Mouse (Mus musculus) mouse embryonic stem cell (cell line): ENCODE measurements around the gene Ankrd27.

ENCODE experiments used
- in situ Hi-C, 2 experiments: fragments of 300-500 bp; cut with MboI; formaldehyde crosslinking; loops; 1 replicate in 1 of 2; 3 replicates in 1 of 2; pipeline ENCODE4 v1.14.3; 2019 to 2020; ENCODE audit warnings: low sequenced_read_pairs in 2 of 2, low pct_unique_long_range_greater_than_20kb in 1 of 2, mixed read lengths in 1 of 2; ENCODE audit not compliant: unreplicated experiment in 1 of 2

Ankrd27 gene

DNA sequence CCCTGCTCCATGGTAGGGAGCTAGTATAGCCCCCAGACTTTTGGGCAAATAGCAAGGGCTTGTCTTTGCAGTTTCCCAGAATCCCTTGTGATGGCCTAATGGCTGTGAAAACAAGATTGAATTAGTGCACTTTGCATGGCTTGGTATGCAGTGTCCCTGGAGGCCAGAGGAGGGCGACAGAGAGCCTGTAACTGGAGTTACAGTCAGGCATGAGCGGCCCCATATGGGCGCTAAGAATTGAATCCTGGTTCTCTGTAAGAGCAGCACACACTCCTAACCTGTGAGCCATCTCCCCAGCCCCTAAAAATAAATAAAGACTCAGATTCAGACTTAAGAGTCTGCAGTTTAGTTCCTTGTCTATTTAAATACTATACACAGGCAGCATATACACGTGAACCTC, 6.2 kb upstream of the Ankrd27 start:
- in situ Hi-C loops, result no loop called here

DNA sequence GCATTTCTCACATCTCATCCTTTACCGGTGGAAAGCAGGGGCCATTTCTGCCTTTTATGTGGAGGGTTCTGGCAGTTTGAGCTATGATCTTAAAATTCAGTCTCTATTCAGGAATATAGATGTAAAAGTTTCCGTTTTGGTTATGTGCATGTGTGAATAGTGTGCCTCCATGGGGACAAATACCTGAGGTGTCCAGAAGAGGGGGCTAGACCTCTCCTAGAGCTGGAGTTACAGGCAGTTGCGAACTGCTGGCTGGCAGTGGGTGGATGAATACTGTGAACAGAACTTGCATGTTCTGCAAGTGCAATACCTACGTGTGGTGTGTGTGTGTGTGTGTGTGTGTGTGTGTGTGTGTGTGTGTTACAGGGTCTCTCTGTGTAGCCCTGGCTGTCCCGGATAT, 3.3 kb upstream of the Ankrd27 start:
- in situ Hi-C loops, result no loop called here

GRCm38 (mm10) chr7:35583476-35584025, 2.5 kb upstream of the Ankrd27 start:
- in situ Hi-C loops, result no loop called here

DNA sequence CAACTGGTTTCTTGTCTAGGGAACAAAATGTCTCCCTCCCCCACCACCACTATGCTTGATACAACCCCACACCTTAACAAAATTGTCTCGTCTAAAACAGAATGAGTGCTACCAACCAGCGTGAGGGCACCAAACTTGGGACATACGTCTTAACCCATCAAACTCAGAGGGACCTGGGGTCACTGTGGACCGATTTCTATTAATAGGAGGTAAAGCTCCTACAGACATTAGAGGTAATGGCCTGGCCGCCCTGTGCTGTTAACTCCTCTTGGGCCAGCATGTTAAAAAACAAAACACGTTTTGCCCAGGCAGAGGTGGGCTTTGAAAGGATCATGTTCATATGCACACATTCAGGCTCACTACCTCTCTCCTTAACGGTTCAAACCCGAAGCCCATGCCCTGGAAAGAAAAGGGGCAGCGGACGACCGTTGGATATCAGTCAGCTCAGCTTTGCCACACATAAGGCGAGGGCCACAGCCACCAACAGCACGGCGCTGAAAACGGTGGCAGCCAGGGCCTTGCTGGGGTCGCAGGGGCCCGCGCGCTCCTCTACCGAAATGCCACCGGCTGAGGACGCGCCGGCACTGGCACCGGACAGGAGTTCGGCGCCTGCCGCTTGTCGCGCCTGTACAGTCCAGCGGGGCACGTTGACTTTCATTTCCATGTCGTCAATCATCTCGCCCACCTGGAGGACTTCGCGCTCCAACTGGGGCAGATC, 1.8 kb upstream of the Ankrd27 start:
- in situ Hi-C loops, result no loop called here

DNA sequence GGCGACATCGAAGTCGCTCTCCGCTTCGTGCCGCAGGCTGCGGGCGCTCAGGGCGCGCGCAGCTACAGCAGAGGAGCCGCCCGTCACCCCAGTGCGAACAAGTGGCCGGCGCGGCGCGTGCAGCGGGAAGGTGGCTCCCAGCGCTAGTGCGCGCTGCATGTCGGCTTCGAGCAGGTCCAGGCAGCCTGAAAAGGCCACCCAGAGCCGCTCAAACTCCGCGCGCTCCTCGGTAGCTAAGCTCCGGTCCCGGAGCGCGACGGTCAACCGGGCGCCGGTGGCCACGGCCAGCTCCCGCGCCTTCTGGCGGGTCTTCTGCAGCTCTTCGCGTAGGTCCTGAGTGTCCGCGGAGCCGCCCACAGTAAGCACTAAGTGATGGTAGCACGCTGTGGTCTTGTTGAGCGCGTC, 1.3 kb upstream of the Ankrd27 start:
- in situ Hi-C loops, result no loop called here

DNA sequence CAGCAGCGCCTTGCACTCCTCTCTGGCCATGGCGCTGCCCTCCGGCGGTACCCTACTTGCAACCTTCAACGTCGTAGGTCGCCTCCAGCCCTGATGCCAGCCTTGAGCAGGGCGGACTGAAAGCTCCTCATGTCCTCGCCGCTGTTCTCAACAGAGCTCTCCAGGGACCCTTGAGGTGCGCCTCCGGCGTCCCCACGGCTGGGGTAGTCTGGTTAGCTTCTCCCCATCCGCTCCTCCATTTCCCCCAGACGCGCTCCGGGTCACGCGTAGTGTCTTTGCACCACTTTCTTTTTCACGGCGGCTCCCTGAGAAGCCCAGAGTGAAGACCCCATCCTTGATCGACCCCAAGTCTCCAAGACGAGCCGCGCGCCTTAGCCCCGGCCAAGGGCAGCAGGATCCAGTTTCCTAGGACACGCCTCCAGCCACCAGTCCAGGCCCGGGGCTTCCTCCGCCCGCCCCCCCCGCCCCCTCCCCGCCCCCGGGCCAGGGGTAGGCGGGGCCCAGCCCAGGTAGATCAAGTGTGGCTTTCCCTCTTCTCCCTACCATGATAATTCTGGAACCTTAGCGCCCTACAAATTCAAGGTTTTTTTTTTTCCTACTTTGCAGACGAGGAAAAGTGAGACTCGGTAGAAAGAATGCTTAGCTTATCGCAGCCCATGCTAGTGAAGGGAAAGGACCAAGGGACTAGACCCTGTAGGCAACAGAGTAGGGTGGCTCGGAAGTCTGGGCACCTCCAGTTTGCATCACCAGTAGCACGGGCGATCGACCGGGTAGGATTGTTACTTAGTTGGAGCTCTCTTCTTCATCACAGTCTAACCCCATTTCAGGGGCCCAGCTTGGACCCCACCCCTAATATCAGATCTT, 621 bp upstream of the Ankrd27 start, which contains the start of gene Rgs9bp:
TSS of gene Rgs9bp (minus strand) at position 392 of the 864 bp plus-strand sequence.
- in situ Hi-C loops, result no loop called here

- in situ Hi-C loops, result no loop called here
Measured at GRCm38 (mm10) chr7:35586906-35587445, 932 bp downstream of the Ankrd27 start.

DNA sequence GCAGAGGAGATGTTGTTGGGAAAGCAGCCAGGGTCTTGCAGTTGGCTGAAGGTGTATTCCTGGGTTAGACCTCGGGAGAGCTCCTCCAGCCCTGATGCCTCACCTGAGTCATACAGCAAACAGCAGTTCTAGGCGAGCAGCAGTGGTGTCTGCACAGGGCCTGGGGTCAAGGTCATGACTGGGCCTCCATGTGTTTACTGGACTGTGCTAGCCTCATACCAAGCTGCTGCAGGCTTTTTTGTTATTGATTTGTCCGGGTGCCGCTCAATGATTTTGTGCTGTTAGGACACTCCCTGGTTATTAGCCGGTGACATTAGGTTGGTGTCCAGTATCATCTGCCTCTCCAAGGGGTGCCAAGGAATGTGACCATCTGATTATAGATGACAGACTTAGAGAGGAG, 1.7 kb downstream of the Ankrd27 start:
- in situ Hi-C loops, result no loop called here

GRCm38 (mm10) chr7:35588680-35589428, 2.8 kb downstream of the Ankrd27 start:
- in situ Hi-C loops, result no loop called here

GRCm38 (mm10) chr7:35589485-35589884, 3.4 kb downstream of the Ankrd27 start:
- in situ Hi-C loops, result no loop called here

DNA sequence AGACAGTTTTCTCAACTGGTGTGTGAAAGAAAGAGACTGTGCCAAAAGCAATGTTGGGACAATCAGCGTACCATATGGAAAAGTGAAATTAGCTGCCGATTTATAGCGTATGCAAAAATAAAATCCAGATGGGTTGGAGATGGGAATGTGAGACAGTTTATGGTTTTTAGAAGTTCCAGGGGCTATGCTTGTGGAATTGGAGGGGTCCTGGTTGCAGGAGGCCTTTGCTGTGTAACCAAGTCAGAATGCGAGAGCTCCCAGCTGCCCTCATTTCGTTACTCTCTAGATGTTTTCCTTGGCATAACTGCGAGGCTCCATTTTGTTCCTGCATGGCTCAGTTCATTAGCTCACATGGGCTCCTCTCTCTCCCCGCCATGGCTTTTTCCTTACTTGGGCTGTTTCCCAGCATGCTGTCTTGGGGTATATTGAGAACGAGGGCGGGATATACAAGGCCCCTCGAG, 4.7 kb downstream of the Ankrd27 start:
- in situ Hi-C loops, result no loop called here

GRCm38 (mm10) chr7:35594311-35594710, 8.3 kb downstream of the Ankrd27 start:
- in situ Hi-C loops, result no loop called here

GRCm38 (mm10) chr7:35599492-35599891, 13.4 kb downstream of the Ankrd27 start:
- in situ Hi-C loops, result no loop called here

DNA sequence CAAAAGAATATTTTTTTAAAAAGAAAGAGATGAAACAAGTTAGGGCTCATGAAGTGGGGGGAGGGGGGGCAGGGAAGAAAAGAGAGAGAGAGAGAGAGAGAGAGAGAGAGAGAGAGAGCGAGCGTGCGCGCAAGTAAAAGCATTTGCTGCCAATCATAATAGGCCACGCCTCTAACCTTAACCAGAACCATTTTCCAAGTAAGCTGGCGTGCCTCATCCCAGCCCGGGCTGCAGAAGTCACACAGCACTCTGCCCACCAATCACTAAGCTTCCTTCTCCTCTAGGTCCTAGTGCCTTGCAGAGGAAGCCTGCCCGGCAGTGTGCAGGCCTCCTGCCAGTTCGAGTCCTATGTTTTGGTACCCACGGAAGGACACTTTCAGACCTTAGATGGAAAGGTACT, 14.0 kb downstream of the Ankrd27 start:
- in situ Hi-C loops, result no loop called here

DNA sequence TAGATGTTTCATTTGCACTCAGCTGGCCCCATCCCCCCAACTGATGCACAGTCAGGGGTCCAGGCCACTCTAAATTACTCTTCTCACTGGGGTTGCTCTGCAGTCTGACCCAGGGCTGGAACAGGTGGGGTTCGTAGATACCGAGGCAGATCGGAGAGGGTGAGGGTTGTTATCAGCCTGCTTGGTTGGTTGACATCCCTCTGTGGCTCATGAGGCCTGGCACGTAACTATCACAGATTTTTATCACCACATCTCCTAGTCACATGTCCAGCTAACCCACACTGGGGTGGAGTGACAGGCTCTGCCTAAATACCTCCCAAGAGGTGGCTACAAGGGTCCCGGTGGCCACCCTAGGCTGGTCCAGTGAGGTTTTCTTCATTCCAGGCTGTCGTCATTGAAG, 15.1 kb downstream of the Ankrd27 start:
- in situ Hi-C loops, result no loop called here

GRCm38 (mm10) chr7:35602766-35603165, 16.7 kb downstream of the Ankrd27 start:
- in situ Hi-C loops, result no loop called here

DNA sequence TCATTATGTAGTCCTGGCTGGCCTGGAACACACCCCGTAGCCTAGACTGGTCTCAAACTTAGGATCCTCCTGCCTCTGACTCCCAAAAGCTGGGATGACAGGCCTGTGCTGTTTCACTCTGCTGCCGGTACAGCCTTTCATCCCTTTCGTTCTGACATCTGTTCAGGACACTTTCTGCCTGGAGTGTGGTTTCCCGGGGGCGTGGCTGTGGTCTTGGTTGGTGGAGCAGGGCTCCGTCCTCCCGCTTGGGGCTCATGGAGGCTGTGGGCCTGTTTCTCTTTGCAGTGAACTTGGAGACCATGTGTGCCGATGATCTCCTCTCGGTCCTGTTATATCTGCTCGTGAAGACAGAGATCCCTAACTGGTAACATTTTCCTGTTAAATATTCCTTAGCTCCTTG, 20.8 kb downstream of the Ankrd27 start:
- in situ Hi-C loops, result no loop called here

- in situ Hi-C loops, result no loop called here
Measured at GRCm38 (mm10) chr7:35609245-35609644, 23.2 kb downstream of the Ankrd27 start.
